Mouse (Mus musculus): ENCODE measurements around the gene Cacna1c. TPM values are rescaled to one million over a fixed set of nuclear protein-coding genes. Genes with fewer than 3 reads are reported as not detected.
A peak's percentile ranks its signal among the peaks of the same experiment; 100 is the strongest.

Cacna1c gene
- total RNA-seq, 2 experiments from 2014 or later = 0.09 TPM; not detected in 1

DNA sequence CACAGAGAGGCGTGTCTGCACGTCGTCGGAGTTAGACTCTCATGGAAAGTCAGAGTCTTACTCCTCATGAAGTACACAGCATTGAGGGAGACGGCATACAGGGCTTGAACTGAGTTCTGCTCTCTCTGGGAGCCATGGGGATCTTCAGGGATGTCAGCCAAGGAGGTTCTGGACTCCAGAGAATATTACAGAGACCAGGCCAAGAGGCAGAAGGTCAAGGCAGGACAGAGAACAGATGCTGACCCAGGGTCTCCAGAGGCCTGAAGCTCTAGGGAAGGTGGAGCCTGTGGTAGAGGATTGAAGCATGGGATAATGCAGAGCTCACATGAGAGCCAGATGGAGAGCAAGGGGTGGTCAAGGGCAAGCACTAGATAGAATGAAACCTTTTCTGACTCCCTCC lies 507.4 kb downstream of the Cacna1c start:
- no peak for ATAC-seq (replicated peaks; ENCODE audit: low FRiP score, poor library complexity, severe bottlenecking)

DNA sequence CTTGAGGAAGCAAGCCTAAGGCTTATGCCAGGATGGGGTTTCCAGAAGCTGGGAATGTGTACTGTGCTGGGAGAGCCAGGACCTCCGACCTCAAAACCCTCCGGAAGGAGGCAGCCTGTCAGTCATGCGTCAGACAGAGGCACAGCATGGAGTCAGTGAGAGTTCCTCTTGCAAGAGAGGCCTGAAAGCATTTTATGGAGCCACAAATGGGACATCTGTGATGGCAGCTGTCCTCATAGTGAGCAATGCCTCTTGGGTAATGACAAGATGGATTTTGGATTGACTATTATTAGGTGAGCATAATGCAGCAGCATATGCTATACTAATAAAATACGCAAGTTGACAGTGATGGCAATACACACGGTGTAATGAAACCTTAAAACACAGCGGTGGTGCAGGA lies 515.4 kb downstream of the Cacna1c start:
- no peak for ATAC-seq (replicated peaks; ENCODE audit: low FRiP score, poor library complexity, severe bottlenecking)

DNA sequence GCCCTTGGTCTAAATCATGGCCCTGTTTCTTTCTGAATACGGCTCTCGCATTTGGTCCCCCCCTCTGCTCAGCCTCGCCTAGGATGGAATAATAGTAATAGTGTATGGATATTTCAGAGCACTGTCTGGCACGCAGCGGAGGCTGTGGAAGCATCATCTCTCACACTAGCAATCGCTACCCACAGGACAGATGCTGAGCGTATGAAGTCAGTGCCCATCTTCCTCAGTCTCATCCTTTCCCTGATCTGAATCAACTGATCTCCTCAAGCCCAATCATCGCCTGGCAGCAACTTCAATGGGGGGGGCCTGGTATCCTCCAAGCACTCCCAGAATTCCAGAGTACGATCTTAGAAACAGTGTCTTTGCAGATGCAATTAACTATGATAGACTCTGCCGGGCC lies 518.2 kb downstream of the Cacna1c start:
- no peak for ATAC-seq (replicated peaks; ENCODE audit: low FRiP score, poor library complexity, severe bottlenecking)

DNA sequence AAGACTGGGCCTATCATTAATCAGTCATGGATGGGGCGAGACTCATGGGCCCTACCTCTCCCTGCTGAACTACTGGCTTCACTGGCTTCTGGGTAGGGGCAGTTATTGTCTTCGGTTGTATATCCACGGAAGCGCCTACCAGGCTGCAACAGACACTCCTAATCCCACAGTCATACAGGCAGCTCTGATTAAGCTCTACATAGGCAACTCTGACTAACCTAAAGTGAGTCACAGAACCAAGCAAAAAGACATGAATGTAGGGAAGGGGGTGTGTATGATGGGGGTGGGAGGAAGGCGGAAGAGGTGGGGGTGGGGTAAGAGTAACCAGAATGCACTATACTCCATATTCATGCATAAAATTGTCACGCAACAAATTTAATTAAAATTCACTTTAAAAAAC lies 518.9 kb downstream of the Cacna1c start:
- ATAC-seq (replicated peaks; ENCODE audit: low FRiP score, poor library complexity, severe bottlenecking) = no peak

DNA sequence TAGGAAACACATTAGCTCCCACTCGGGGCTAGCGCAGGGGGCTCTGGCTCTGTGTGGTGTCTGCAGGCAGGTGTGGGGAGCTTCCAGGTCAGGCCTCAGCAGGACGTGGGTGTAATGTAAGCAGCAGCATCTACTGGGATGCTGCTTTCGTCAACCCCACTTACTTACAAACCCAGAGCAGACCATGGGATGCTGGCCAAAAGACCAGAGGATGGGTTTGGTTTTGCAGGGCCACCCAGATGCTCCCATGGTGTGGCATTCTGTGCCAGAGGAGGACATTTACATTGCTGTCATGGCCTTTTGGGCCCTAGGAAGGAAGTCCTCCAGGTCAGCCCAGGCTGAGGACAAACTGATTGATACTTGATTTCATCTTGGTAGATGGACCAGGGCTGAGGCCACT lies 521.4 kb downstream of the Cacna1c start:
- no peak for ATAC-seq (replicated peaks; ENCODE audit: low FRiP score, poor library complexity, severe bottlenecking)

DNA sequence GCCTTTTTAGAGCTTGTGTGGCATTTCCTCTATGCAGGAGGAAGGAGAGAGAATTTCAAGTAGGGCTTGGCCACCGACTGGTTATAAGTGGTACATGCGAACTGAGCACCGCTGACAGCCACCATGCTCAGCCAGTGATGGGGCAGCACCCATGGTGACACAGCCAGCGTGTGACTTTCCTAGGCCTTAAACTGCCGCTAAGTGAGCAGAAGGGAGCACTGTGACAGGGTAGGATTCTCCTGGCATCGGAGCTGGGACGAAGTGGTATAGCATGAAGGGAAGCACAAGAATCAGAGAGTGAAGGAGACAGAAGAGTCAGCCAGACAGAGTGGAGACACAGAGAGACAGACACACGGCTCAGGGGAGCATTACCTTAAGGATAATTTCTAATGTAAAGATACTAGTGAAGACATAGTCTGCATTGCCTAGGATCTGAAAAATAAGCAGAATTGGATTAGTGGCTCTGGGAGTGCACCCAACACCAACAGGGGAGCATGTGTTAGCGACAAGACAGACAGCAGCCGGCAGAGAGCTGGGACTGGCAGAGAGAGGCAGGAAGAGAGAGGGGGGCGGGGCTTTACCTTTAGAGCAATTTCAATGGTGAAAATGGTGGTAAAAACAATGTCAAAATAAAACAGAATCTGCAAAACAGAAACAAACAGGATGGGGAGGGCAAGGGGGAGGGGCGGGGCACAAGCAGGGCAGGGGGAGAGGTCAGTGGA lies 522.1 kb downstream of the Cacna1c start:
- no peak for ATAC-seq (replicated peaks; ENCODE audit: low FRiP score, poor library complexity, severe bottlenecking)

DNA sequence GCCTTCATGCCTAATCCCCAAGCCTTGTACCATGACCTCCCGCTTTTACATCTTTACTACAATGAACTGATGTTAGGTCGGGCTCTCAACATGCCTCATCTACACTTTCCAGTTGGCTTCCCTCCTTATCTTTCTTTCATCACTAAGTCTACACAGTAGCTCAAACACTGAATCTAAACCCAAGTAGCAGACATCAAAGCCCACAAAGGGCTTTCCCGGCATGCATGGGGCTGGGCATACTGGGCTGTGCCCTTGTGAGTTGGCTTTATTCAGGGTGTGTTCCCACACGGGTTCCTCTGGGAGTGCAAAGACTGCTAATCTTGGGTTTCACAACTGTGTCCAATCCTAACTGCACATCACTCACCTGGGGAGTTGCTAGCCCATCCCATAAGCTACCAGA lies 542.9 kb downstream of the Cacna1c start:
- ATAC-seq (replicated peaks; ENCODE audit: low FRiP score, poor library complexity, severe bottlenecking) = no peak

DNA sequence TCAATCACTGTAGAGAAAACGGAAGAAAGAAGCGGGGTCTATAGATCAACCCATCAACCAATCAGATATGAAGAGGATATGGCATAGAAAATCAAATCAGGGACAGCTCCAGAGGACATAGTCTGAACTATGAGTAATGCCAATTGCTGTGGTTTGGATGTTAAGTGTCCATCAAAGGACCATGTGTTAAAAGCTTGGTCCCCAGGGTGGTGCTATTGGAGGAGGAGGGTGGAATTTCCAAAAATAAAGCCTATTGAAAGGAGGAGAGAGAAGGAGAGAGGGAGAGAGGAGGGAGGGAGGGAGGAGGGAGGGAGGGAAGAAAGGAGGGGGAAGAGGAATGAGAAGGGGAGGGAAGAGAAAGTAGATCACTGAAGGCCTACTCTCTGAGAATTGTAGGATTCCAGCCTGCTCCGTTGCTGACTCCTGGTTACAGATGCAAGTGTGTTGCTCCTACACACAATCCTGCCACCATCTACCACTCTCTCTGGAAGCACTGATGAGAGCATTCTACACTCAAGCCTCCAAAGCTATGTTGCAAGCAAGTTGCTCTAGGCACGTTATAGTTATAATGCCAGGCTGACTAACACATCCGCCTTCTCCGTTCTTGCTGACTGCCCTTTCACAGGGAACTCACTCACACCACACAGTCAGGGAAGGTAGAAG lies 547.0 kb downstream of the Cacna1c start:
- no peak for ATAC-seq (replicated peaks; ENCODE audit: low FRiP score, poor library complexity, severe bottlenecking)

DNA sequence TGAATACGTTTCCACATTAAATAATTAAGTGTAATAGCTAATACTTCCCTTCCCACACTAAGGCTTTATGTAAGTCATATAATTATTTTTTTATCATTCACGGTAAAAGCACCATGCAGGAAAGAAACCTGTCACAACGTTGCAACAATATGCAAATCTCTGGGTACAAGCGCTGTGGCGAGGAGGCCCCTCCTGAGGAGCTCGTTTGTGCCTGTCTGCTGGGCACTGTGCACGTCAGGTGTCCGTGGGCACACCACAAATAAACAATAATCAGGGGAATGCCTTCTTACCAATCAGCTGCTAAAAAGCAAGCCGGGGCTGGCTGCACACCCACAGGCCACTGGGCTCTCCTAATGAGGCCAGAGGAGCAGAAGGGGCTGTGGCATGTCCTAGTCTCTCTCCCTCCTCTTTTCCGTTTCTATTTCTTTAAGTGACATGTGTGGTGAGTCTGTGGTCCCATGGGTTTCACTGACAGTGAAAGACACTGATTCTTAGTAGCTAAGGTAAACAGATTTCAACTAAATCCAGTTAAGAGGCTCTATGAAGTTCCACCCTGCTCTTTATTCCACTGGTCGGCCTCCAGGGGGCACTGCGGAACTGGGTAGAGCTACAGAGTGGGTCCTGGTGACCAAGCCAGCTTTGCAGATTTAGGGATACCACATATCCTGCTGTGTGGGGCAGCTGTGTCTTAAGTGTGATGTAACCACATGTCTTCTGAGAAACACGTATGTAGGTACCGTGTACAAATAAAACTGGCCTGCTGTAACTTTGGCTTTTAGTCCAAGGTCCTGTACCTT lies 549.8 kb downstream of the Cacna1c start:
- ATAC-seq (replicated peaks; ENCODE audit: low FRiP score, poor library complexity, severe bottlenecking) = peak; percentile 65; the same call in 1 of the 2 replicates

DNA sequence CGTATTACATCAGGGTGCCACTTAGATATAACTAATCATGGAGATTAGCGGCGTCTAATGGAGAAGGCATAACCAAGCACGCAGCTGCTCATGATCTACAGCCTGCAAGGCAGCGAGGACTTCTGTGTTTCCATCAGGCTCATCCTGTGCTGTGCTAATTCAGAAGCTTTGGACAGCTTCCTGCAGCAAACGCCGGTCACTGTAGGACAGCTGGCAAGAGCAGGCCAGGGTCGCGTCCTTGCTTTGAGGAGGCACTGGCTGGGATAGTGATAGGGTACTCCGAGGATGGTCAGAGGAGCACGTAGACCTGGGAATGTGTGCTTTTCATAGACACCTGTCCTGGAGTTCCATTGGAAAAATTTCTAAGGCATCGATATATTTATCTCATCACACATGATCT lies 551.4 kb downstream of the Cacna1c start:
- no peak for ATAC-seq (replicated peaks; ENCODE audit: low FRiP score, poor library complexity, severe bottlenecking)

DNA sequence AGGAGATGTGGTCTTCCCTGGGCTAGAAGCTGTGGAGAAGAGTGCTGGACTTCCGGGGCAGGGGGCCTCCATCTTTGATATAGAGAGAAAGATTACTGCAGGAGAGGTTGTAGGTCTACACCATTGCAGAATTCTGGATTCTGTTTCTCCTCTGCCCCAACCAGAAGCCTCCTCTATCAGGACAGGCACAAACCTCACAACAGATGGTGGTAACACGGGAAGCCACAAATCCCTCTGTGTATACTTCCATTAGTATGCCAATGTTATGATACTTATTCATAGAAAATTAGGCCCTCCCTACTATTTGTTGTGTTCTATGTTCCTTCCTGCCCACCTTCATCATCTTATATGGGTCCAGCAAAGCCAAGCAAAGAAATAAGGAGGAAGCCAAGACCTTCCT lies 552.7 kb downstream of the Cacna1c start:
- no peak for ATAC-seq (replicated peaks; ENCODE audit: low FRiP score, poor library complexity, severe bottlenecking)

DNA sequence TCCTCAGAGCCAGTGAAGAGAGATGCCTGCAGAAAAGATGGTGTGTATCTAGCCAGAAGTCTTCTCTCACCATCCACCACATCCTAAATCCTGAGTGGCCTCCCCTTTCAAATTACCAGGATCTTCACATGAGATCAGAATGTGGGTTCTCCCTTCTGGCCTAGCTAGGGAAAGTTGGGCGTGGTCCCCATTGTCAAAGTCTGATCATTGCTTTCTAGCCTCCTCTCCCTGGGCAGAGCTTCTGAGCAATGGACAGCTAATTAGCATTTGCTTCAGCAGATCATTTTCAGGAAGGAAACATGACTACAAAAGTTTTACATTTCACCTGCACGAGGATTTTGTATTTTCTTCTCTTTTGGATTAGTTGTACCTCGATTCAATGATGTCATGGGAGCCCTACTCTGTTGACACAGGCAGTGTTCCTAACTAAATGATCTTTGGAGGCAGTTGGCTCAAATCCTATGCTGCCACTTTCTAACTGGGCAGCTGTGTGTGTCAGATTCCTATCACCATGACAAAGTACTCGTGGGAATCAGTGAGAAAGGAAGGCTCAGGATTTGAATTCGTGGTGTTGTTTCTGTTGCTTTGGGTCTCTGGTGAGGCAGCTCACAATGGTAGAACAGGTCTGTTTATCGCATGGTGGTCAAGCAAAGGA lies 554.4 kb downstream of the Cacna1c start:
- no peak for ATAC-seq (replicated peaks; ENCODE audit: low FRiP score, poor library complexity, severe bottlenecking)

DNA sequence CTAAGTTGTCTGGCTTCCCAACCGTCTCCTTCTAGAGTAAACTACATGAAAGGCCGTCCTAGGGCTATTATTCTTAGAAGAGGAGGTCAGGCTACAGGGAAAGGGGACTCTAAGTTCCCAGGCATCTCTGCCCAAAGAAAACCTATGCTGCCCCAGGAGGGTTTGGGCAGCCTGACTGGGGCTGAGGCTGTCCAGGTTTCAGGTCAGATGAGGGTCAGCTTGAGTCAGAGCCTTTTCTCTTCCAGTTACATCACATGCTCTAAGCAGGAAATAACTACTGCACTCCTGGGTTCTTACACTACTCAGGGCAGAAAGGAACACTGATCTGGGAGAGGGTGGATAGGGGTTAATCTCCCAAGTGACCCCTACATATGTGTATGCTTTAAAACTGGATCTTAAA lies 556.4 kb downstream of the Cacna1c start:
- no peak for ATAC-seq (replicated peaks; ENCODE audit: low FRiP score, poor library complexity, severe bottlenecking)

DNA sequence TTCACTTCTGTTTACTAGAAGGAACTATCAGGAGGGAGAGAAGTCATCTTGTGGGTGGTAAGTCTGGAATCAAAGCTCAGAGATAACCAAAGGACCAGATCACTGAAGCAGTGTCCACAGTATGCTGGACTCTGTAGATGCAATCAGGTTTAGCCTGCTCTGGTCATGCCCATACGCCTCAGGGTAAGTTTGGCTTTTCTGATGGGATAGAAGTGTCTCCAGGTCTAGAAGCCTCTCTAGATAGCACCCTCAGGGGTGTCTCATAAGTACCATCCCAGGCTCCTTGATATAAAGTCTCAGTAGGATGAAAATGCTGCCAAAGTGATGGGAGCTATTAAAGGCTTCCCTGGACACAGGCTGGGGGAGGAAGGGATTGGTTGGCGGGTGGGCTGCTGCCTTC lies 557.3 kb downstream of the Cacna1c start:
- ATAC-seq (replicated peaks; ENCODE audit: low FRiP score, poor library complexity, severe bottlenecking) = no peak

DNA sequence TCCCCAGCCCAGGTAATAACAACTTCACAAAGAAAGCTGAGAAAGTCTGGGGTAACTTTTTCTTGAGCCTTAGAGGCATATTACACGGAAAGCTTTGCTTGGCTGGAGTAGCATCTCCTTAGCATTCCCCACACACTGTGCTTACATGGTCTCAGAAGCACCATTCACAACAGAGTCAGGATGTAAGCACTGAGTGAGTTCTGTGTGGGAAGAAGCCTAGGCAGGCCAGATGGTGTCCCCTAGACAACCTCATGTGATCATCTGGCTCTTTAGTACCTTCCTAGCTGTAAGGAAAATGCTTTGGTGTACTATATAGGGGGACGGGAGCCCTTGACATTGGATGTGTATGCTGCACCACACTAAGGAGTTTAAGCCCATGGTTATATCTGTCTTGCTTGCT lies 563.7 kb downstream of the Cacna1c start:
- ATAC-seq (replicated peaks; ENCODE audit: low FRiP score, poor library complexity, severe bottlenecking) = no peak

DNA sequence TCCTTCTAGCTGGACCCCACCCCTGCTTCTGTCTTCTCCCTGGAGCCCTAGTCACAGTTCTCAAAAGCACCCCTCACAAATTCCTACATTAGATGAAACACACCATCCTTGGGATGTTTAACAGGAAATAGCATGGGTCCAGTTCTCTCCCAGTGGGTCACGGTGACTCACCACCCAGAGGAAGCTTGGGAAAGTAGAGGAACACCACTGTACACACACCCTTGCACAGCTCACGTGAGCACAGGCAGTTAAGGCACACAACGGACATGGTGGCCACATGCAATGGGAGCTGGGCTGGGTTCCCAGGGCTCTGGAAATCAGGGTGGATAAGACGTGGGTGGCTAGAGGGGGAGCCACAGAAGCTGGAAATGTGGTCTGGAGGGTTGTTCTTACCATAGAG lies 566.2 kb downstream of the Cacna1c start:
- no peak for ATAC-seq (replicated peaks; ENCODE audit: low FRiP score, poor library complexity, severe bottlenecking)

DNA sequence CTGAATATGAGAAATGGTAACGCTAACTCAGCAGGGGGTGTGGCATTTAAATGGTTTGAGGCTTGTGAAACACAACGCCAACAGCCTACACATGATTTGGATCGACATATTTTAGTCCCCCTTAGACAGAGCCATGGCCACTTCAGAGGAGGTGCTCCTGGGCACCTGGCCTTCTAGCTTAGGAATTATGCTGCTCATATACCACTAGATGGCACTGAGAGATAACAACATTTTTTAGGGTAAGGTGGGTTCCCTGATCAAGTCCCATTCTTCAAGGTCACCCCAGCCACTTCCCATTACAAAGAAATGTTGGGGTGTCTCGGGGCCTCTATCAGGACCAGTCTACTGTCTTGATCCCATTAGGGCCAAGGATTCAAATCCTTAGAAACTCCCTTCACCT lies 570.0 kb downstream of the Cacna1c start:
- ATAC-seq (replicated peaks; ENCODE audit: low FRiP score, poor library complexity, severe bottlenecking) = no peak

DNA sequence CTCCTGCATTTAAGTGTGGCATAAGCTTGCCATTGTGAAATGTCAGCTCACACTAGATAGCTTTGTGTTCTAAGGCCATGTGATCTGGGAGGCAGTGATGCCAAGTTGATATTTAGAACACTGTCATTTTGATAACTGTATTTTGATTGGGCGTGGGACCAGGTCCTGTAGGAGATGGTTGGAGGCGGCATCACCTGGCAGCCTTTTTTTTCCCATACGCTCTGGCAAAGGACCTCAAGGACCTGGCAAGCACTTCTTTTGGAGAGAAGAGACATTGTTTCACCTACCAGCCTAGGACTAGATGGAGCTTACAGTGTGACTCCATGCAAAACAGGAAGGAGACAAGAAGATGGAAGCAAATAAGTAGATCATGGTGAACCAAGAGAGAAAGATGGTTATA lies 572.6 kb downstream of the Cacna1c start:
- ATAC-seq (replicated peaks; ENCODE audit: low FRiP score, poor library complexity, severe bottlenecking) = no peak

DNA sequence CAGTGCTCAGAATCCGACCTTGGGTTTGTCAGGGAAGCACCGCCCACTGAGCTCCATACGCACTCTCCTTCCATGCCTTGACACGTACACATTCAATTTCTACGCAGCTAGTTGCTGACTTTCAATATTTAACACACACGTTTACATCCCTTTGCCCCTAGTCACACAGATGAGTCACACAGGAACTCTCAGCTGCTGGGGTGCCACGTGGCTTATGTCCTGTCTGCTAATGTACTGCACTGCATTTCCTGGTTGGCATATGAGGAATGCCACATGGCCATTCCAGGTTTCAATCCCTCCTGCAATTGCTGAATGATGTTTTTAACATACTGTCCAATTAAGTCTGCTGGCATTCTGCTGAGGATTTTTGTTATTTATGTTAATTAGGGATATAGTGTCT lies 574.4 kb downstream of the Cacna1c start:
- ATAC-seq (replicated peaks; ENCODE audit: low FRiP score, poor library complexity, severe bottlenecking) = no peak

DNA sequence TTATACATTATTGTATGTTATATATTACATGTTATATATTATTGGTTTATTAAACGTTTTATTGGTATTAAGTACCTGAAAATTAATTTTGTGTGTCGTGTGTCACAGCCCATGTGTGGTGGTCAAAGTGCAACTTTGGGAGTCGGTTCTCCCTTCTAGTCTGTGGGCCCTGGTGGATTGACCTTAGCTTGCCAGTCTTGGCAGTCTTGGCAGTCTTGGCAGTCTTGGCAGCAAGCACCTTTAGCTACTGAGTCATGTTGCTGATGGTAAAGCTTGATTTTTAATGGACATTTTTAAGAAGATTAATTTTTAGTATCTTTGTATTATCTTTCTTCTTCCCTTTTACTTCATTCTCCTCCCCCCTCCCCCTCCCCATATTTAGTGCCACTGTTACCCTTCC lies 574.8 kb downstream of the Cacna1c start:
- no peak for ATAC-seq (replicated peaks; ENCODE audit: low FRiP score, poor library complexity, severe bottlenecking)

DNA sequence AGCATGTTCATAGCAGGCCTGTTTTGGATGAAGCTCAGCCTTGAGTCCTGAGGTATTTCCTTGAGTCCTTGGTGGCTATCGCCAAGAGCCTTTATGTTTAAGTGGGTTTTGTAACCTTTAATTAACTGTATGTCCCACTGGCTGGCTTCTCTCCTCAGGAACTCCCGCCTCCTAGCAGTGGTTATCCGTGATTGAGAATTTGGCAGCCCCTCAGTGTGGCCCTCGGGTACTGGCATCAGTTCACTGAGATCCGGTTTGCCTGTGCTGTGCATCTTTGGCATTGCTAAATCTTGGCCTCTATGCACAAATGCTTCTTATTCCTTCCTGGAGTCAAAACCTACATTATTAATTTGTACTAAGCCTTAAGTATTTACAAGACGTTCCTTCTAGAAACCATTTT lies 587.3 kb downstream of the Cacna1c start:
- no peak for ATAC-seq (replicated peaks; ENCODE audit: low FRiP score, poor library complexity, severe bottlenecking)
